Mouse (Mus musculus): ENCODE measurements at regions not wholly inside any gene's neighbourhood (a gene's known extent, or its start where the extent isn't known, plus 50 kb on each side); places are given as distances from the start of the nearest gene placed in this dataset.

DNA sequence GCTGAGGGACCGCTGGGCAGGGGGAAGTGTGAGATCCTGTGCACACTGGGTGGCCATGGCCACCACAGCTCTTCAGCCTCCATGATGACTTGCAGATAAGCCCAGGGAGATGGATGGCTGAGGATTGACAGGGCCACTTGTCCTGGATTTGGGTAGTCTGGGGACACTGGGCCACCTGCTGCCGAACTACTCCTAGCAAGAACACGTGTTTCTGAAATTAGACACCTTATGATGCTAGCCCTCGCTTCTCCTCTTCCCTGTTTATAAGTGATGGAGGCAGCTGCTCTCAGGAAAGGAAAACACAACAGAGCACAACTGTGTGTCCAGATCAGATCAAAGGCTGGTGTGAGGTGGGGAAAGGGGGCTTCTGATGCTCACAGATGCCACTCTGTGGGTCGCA lies 64.9 kb upstream of the Tpm1 start:
- no peak for DNase-seq

DNA sequence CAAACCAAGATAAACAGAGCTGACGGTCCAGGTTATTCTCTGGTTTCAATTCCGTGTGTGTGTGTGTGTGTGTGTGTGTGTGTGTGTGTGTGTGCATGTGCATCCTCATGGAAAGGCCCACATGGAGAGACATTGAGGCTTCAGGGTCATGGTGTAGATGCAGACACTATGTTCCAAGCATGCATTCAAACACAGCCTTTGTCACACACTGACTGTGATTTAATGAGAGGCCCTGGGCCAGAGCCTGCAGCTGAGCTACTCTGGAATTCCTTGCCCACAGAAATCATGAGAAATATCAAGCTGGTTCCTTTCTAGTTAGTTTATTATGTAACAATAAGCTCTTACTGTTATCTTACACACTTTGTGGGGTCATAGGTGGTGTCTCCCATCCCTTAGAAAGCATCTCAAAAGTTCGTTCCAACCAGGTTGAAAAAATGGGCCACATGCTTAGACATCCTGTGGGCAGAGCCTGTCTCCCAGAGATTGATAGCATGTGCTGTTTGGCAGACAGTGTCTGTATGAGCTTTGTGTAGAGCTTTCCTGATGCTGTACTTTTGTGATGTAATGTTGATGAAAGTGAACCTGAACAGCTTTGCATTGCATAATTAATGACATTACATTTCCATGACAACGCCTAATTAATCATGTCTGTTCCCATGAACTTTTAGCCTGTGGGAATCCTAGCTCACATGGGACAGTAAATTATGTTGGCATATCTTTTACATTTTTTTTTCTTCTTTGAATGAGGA lies 62.8 kb upstream of the Tpm1 start:
- DNase-seq: no peak

DNA sequence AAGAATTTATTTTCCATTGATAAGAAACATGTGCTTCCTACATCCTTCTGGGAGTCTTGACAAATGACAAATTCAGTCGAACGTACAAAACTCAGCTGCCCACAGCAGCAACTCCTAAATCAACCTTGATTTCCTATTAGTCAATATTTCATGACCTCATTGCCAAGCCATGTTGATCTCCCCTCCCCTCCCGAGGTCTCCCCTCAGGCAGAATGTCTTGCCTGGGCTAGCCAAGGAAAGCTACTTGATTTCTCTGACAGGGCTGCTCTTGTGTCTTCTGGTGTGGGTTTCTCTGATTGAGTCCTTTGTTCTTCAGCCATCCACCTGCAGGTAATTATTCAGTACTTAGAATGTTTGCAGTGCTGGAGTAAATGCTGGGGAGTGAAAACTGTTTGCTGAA lies 58.7 kb upstream of the Tpm1 start:
- DNase-seq: no peak

DNA sequence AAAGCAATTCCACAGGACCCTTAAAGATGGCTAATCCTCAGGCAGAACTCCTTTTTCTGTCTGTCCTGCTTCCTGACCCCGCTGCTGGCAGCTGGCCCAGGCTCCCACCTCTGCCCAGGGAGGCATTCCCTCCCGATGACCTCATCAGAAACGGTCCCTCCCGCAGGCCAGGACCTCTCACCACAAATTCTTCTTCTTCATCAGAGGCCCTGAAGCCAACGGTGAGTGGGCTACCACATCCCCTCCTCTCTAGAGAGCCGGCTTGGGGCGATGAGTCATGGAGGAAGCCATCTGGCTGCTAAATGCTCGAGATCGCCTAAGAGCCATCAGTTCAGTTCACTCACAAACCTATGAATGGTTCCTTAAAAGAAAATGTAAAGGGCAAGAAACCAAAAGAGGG lies 56.7 kb upstream of the Tpm1 start:
- no peak for DNase-seq

DNA sequence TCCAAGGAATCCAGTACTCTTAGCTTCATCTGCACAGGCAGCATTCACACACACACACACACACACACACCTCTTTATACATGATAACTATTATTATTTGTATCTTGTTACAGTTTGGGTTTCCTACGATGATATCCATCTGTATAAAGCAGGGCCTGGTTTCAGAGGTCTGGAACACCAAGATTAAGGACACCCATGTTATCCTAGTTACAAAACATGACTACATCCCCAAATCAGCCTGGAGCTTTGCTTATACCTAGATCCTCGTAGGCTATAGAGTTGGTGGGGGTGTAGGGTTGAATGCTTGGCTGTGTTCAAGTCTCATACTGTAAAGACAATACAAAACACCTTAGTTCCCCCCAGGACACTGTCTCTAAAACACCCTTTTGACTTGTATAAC lies 56.0 kb upstream of the Tpm1 start:
- DNase-seq: no peak

DNA sequence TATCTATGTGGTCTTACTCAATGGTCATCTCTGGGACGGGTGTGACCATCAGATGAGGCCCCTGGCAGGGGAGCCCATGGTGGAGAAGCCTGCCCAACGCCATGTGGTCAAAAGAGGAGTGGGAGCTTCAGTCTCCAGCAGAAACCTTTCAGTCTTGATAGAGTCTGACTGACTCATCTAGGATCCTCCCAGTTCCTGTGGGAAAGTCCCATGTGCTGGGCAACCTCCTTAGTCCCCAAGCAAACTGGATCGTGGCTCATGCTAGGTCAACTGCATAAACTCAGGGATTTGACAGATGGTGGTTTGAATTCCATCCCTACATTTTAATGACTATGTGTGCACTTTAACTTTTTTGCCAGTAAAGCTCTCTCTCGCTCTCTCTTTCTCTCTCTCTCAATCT lies 55.4 kb upstream of the Tpm1 start:
- DNase-seq: no peak

DNA sequence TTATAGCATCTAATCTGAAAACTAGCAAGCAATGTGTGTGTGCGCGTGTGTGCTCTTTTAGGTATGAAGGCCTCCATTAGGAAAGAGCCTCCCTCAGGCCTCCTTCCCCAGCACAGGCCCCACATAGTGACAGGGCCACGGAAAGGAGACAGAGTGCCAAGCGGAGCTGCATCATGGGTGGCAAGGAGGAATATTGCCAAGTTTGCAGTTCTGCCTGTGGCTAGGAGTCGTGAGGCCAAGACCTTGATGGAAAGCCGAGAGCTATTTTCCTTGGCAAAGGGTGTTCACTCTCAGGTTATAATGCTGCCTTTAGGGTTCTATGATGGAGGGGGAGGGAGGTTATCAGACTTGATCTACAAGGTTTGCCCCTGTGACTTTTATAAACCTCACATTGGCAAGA lies 53.4 kb upstream of the Tpm1 start:
- DNase-seq: no peak

DNA sequence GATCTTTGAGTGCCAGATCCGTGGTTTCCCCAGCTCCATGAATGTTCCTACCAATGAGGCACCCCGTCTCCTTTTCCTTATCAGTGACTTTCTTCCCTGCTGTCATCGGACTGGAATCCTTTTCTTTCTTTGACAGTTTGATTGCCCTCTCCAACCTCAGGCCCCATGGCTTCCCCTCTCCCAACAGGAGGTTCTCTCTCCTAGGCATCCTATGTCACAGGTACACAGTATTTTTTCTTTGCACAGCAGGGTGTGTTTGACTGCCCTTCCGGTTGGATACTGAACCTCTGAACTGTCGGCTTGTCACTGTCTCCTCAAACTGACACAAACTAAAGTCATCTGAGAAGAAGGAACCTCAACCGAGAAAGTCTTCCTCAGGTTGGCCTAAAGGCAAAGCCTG lies 50.3 kb upstream of the Tpm1 start:
- no peak for DNase-seq

Measured in thymus, postnatal 25 days (tissue).